ENCODE assay signal across 10 mouse cellular contexts in the genomic region with DNA sequence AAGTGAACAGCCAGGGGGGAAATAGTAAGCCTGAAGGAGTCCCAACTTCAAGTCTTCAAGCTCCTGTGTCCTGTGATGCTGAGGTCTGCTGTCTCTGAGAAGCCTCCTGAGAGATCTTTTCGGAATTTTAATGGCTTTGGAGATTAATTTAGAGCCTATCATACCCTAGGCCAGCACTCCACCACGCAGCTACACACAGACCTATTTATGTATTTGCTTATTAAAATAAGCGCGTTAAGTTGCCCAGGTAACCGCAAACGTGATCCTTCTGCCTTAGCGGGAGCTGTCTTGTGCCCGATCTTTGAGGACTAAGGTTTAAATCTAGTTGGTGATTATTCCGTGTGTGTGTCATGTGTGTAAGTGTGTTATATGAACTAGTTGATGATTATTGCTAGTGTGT. TPM values are rescaled to one million over a fixed set of nuclear protein-coding genes. Genes with fewer than 3 reads are reported as not detected.
DNase-seq lines count a peak whose midpoint lies in the region; ATAC-seq and TF ChIP-seq lines count a peak whose summit lies in the region.
"Had no signal": no experiment of that assay in that cellular context is flagged by ENCODE, and none has a peak within 500 bp of the region (broad histone marks: within the 10 kb centered on the region; RNA-seq: fewer than 3 reads in every experiment).

No protein-coding gene starts in this region.

- no peak for ATAC-seq in heart, embryonic 14.5 days (ENCODE audit: insufficient number of reproducible peaks, insufficient read depth, low FRiP score, low read depth)
- ATAC-seq in forebrain, embryonic 13.5 days, result no peak
- ATAC-seq in liver, embryonic 14.5 days (ENCODE audit: insufficient read depth), result no peak
- ATAC-seq in monocyte, adult 5-6 weeks (replicated peaks; ENCODE audit: insufficient number of reproducible peaks, low FRiP score, low TSS enrichment, poor library complexity, severe bottlenecking), result no peak

- H3K4me2 ChIP-seq in heart, embryonic 14.5 days (ENCODE audit: low read length), result peak overlapping the region; percentile 76
- peak overlapping the region; percentile 59; the same call in 1 of the 2 replicates for H3K4me2 ChIP-seq in forebrain, embryonic 13.5 days
- H3K4me2 ChIP-seq in liver, embryonic 14.5 days (ENCODE audit: low read depth), result peak overlapping the region; percentile 49

- no peak overlapping the region for H3K27ac ChIP-seq in heart, embryonic 14.5 days (replicated peaks in 1 of 2; ENCODE audit: control insufficient read depth in 1 of 2, insufficient read depth in 1 of 2, low read depth in 2 of 2, low read length in 2 of 2)
- H3K27ac ChIP-seq in heart, adult 2 months, result no peak overlapping the region
- H3K27ac ChIP-seq in ES-Bruce4 (ENCODE audit: insufficient read depth, low read length), result peak overlapping the region; percentile 98
- H3K27ac ChIP-seq in forebrain, embryonic 13.5 days, result no peak overlapping the region
- H3K27ac ChIP-seq in liver, embryonic 14.5 days, result no peak overlapping the region

- no peaks in the 10 kb centered on the region for H3K79me2 ChIP-seq in heart, adult 2 months (replicated peaks; ENCODE audit: control insufficient read depth, insufficient read depth, low read length)

- no peaks in the 10 kb centered on the region for H3K9me3 ChIP-seq in heart, embryonic 14.5 days (ENCODE audit: control insufficient read depth, low read length)
- no peaks in the 10 kb centered on the region for H3K9me3 ChIP-seq in ES-Bruce4 (replicated peaks; ENCODE audit: control insufficient read depth, insufficient read depth, low read length, poor library complexity, severe bottlenecking)
- no peaks in the 10 kb centered on the region for H3K9me3 ChIP-seq in forebrain, embryonic 13.5 days (replicated peaks)
- H3K9me3 ChIP-seq in liver, embryonic 14.5 days (ENCODE audit: control insufficient read depth, low read length), result no peaks in the 10 kb centered on the region

- no peak for DNase-seq in heart, adult 2 months
- no peak for DNase-seq in liver, embryonic 14.5 days (ENCODE audit: low read depth in 3 of 3, low spot score in 3 of 3)
- no peak for DNase-seq in spleen, postnatal 36 days (ENCODE audit: low spot score in 2 of 2)
- DNase-seq in left cerebral cortex, adult 8-10 months (ENCODE audit: low spot score in 2 of 2), result no peak
- DNase-seq: adrenal gland, postnatal 36 days; kidney, postnatal 10 days had no signal

- no peak for TF ChIP-seq CTCF in heart, adult 2 months (IDR thresholded peaks at IDR 0.05)
- TF ChIP-seq CTCF in ES-Bruce4 (IDR thresholded peaks at IDR 0.05; ENCODE audit: low read depth, low read length), result no peak
- no peak for TF ChIP-seq CTCF in liver, embryonic 14.5 days (IDR thresholded peaks at IDR 0.05; ENCODE audit: low read depth)

- no peak for TF ChIP-seq EP300 in heart, adult 2 months (IDR thresholded peaks at IDR 0.05; ENCODE audit: insufficient read depth, low read depth, low read length)
- TF ChIP-seq EP300 in ES-Bruce4 (IDR thresholded peaks at IDR 0.05; ENCODE audit: insufficient read depth, low read depth, low read length), result no peak
- TF ChIP-seq EP300 in liver, embryonic 14.5 days (IDR thresholded peaks at IDR 0.05; ENCODE audit: low read depth), result no peak

- H3K4me1 ChIP-seq in heart, embryonic 14.5 days (ENCODE audit: control insufficient read depth in 2 of 2, insufficient read depth in 2 of 2, low read length in 2 of 2), result peaks cover 0 to 5% of the 10 kb centered on the region in 2 experiments; a peak in 1 of 4 replicates
- no peaks in the 10 kb centered on the region for H3K4me1 ChIP-seq in heart, adult 2 months (ENCODE audit: control insufficient read depth, insufficient read depth, low read length)
- peaks cover 4% of the 10 kb centered on the region for H3K4me1 ChIP-seq in ES-Bruce4 (ENCODE audit: control insufficient read depth, insufficient read depth, low read length)
- H3K4me1 ChIP-seq in forebrain, embryonic 13.5 days, result no peaks in the 10 kb centered on the region
- no peaks in the 10 kb centered on the region for H3K4me1 ChIP-seq in liver, embryonic 14.5 days (replicated peaks; ENCODE audit: control insufficient read depth in 2 of 2, insufficient read depth in 2 of 2, low read length in 1 of 2)

- no peak for TF ChIP-seq POLR2A in heart, adult 2 months (IDR thresholded peaks at IDR 0.05; ENCODE audit: insufficient read depth, low read depth, low read length)
- no peak for TF ChIP-seq POLR2A in ES-Bruce4 (IDR thresholded peaks at IDR 0.05; ENCODE audit: insufficient read depth, low read length)

- H3K9ac ChIP-seq in heart, embryonic 14.5 days (ENCODE audit: low read length), result peak overlapping the region; percentile 66; the same call in 1 of the 2 replicates
- no peak overlapping the region for H3K9ac ChIP-seq in heart, adult 2 months (ENCODE audit: low read depth, low read length)
- peak overlapping the region; percentile 53 for H3K9ac ChIP-seq in ES-Bruce4 (ENCODE audit: low read depth, poor library complexity, severe bottlenecking)
- no peak overlapping the region for H3K9ac ChIP-seq in forebrain, embryonic 13.5 days
- no peak overlapping the region for H3K9ac ChIP-seq in liver, embryonic 14.5 days (replicated peaks)

- H3K27me3 ChIP-seq in heart, embryonic 14.5 days (ENCODE audit: control insufficient read depth, insufficient read depth, low read length), result no peaks in the 10 kb centered on the region
- no peaks in the 10 kb centered on the region; the same call in 1 of the 2 replicates for H3K27me3 ChIP-seq in heart, adult 2 months (ENCODE audit: control insufficient read depth, insufficient read depth, low read length)
- H3K27me3 ChIP-seq in ES-Bruce4 (ENCODE audit: control insufficient read depth, insufficient read depth, low read length, poor library complexity, severe bottlenecking), result no peaks in the 10 kb centered on the region
- 0 out of 2 replicates have a peak, but pooled peaks cover 3% of the 10 kb centered on the region for H3K27me3 ChIP-seq in forebrain, embryonic 13.5 days
- H3K27me3 ChIP-seq in liver, embryonic 14.5 days (ENCODE audit: control insufficient read depth, insufficient read depth, low read length), result no peaks in the 10 kb centered on the region

- intact Hi-C loops in heart, adult 2 months (cut with DNase I), result no loop called here

- no peaks in the 10 kb centered on the region for H3K36me3 ChIP-seq in heart, embryonic 14.5 days (ENCODE audit: control insufficient read depth, insufficient read depth, low read length)
- H3K36me3 ChIP-seq in heart, adult 2 months (ENCODE audit: control insufficient read depth, insufficient read depth, low read length), result no peaks in the 10 kb centered on the region
- no peaks in the 10 kb centered on the region for H3K36me3 ChIP-seq in ES-Bruce4 (ENCODE audit: control insufficient read depth, insufficient read depth, low read length, poor library complexity, severe bottlenecking)
- no peaks in the 10 kb centered on the region for H3K36me3 ChIP-seq in forebrain, embryonic 13.5 days (ENCODE audit: poor library complexity, severe bottlenecking)
- no peaks in the 10 kb centered on the region for H3K36me3 ChIP-seq in liver, embryonic 14.5 days (replicated peaks; ENCODE audit: control insufficient read depth, insufficient read depth, low read depth)

- WGBS in heart, embryonic 14.5 days, result 79% methylated on average over 9 of the region's 9 CpGs
- WGBS in heart, adult 2 months, result 88% methylated on average over 9 of the region's 9 CpGs
- WGBS in forebrain, embryonic 13.5 days, result 79% methylated on average over 9 of the region's 9 CpGs
- 69% methylated on average over 9 of the region's 9 CpGs for WGBS in liver, embryonic 14.5 days (ENCODE audit: insufficient replicate concordance)

- H3K4me3 ChIP-seq in heart, embryonic 14.5 days (ENCODE audit: control insufficient read depth in 1 of 2, insufficient read depth in 1 of 2, low read depth in 1 of 2, low read length in 2 of 2), result peak overlapping the region; percentile 37 to 45; a peak in 2 of 4 replicates
- H3K4me3 ChIP-seq in heart, adult 2 months, result no peak overlapping the region
- no peak overlapping the region for H3K4me3 ChIP-seq in ES-Bruce4 (ENCODE audit: low read depth, low read length)
- H3K4me3 ChIP-seq in forebrain, embryonic 13.5 days, result no peak overlapping the region
- no peak overlapping the region for H3K4me3 ChIP-seq in liver, embryonic 14.5 days (ENCODE audit: insufficient read depth in 1 of 2, low read depth in 2 of 2, low read length in 2 of 2)

RNA-seq across cellular contexts. Expression of gene Etnk1, which starts 23.7 kb away (rescaled TPM):
- 18.9 and 19.4 TPM in 2 replicates for polyA plus RNA-seq in heart, embryonic 14.5 days (2014; fragmentation: Nextera tagmentation; extraction: Ambion mirVana)
- 10 to 100 TPM; 27.0 to 27.6 TPM for total RNA-seq in heart, adult 2 months (2021)
- polyA plus RNA-seq in heart, adult 2 months (2012; rRNA removed), result 13.5 and 25.7 TPM in 2 replicates
- 140 and 149 TPM in 2 replicates for polyA plus RNA-seq in ES-Bruce4 (2011; ENCODE audit: insufficient read depth, insufficient read length, low read depth, missing spikeins)
- 22.6 and 24.7 TPM in 2 replicates for polyA plus RNA-seq in forebrain, embryonic 13.5 days (2015; fragmentation: Nextera tagmentation; extraction: Ambion mirVana)
- 9.8 and 12.1 TPM in 2 replicates for polyA plus RNA-seq in liver, embryonic 14.5 days (2012; rRNA removed)
- 7.5 and 10.7 TPM in 2 replicates for polyA plus RNA-seq in liver, embryonic 14.5 days (2014; fragmentation: Nextera tagmentation; extraction: Ambion mirVana)
- 56.9 to 89.0 TPM (median 61.3 TPM) in 3 replicates for total RNA-seq in monocyte, adult 5-6 weeks (2017)
- total RNA-seq in left cerebral cortex, adult 8-10 months (2022), result 100 to 1,000 TPM; 175 to 192 (median 181) TPM

RNA-seq across cellular contexts. Expression of gene C2cd5, which starts 43.4 kb away (rescaled TPM):
- 20.7 and 22.4 TPM in 2 replicates for polyA plus RNA-seq in heart, embryonic 14.5 days (2014; fragmentation: Nextera tagmentation; extraction: Ambion mirVana)
- total RNA-seq in heart, adult 2 months (2021), result 10 to 100 TPM in 1 of 2 experiments, 1 to 10 TPM in 1; 9.9 to 10.7 TPM
- 8.6 and 12.0 TPM in 2 replicates for polyA plus RNA-seq in heart, adult 2 months (2012; rRNA removed)
- 49.6 and 57.2 TPM in 2 replicates for polyA plus RNA-seq in ES-Bruce4 (2011; ENCODE audit: insufficient read depth, insufficient read length, low read depth, missing spikeins)
- polyA plus RNA-seq in forebrain, embryonic 13.5 days (2015; fragmentation: Nextera tagmentation; extraction: Ambion mirVana), result 37.1 and 40.0 TPM in 2 replicates
- 12.2 and 16.5 TPM in 2 replicates for polyA plus RNA-seq in liver, embryonic 14.5 days (2012; rRNA removed)
- 14.1 and 14.4 TPM in 2 replicates for polyA plus RNA-seq in liver, embryonic 14.5 days (2014; fragmentation: Nextera tagmentation; extraction: Ambion mirVana)
- total RNA-seq in monocyte, adult 5-6 weeks (2017), result 27.2 to 49.6 TPM (median 31.8 TPM) in 3 replicates
- total RNA-seq in left cerebral cortex, adult 8-10 months (2022), result 10 to 100 TPM; 91.6 to 96.6 (median 95.4) TPM

Comparison
In these comparisons a context has a peak if more than half of its experiments do, and no peak if none do; other contexts are left out.
1. H3K4me3 ChIP-seq: peak in heart, embryonic 14.5 days (2 of 2); none in heart, adult 2 months (single experiment), ES-Bruce4 (single experiment), forebrain, embryonic 13.5 days (single experiment) and liver, embryonic 14.5 days (0 of 2).
2. H3K9ac ChIP-seq: peak in heart, embryonic 14.5 days (single experiment) and ES-Bruce4 (single experiment); none in heart, adult 2 months (single experiment), forebrain, embryonic 13.5 days (single experiment) and liver, embryonic 14.5 days (single experiment).
3. Peak in every context shown above with its lines, with median percentiles within 50 percentile points of each other: H3K4me2 ChIP-seq.